9 mouse cellular contexts compared by ENCODE assay signal in the genomic region with DNA sequence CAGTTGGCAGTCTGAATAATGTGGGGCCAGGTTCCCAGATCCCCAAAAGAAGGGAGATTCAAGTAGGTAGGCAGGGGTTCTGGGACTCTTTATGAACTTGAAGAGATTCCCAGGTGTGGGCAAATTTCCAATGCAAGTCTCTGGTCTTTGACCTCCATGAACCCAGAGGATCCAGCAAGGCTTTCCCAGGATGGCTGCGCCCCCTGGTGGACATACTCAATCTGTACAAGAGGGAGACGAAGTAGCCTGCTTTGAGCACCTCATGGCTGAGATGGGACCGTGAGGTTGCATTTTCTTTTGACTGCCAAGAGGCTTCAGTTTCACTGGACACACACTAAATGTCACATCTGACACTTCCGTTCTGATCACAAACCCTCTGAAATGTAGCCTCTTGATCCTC. TPM values are rescaled to one million over a fixed set of nuclear protein-coding genes. Genes with fewer than 3 reads are reported as not detected.
DNase-seq lines count a peak whose midpoint lies in the region; ATAC-seq lines count a peak whose summit lies in the region.
"Had no signal": no experiment of that assay in that cellular context is flagged by ENCODE, and none has a peak within 500 bp of the region (broad histone marks: within the 10 kb centered on the region; RNA-seq: fewer than 3 reads in every experiment).

No protein-coding gene starts in this region.

- 8% methylated on average over 4 of the region's 4 CpGs for WGBS in midbrain, embryonic 10.5 days
- WGBS in midbrain, embryonic 16.5 days = 5% methylated on average over 4 of the region's 4 CpGs
- WGBS in intestine, embryonic 14.5 days = 8% methylated on average over 4 of the region's 4 CpGs
- WGBS in limb, embryonic 10.5 days = 6% methylated on average over 4 of the region's 4 CpGs
- 8% methylated on average over 4 of the region's 4 CpGs for WGBS in neural tube, embryonic 11.5 days

- H3K9me3 ChIP-seq in midbrain, embryonic 10.5 days (replicated peaks) = no peaks in the 10 kb centered on the region
- no peaks in the 10 kb centered on the region for H3K9me3 ChIP-seq in midbrain, embryonic 16.5 days (replicated peaks; ENCODE audit: control insufficient read depth, low read length, poor library complexity, severe bottlenecking)
- H3K9me3 ChIP-seq in intestine, embryonic 14.5 days (ENCODE audit: control insufficient read depth, low read length) = no peaks in the 10 kb centered on the region
- H3K9me3 ChIP-seq in limb, embryonic 10.5 days (replicated peaks) = no peaks in the 10 kb centered on the region
- H3K9me3 ChIP-seq in neural tube, embryonic 11.5 days (ENCODE audit: control insufficient read depth, low read length) = no peaks in the 10 kb centered on the region

- no peak overlapping the region for H3K4me3 ChIP-seq in midbrain, embryonic 10.5 days
- no peak overlapping the region for H3K4me3 ChIP-seq in midbrain, embryonic 16.5 days (ENCODE audit: low read depth, low read length)
- no peak overlapping the region for H3K4me3 ChIP-seq in intestine, embryonic 14.5 days (ENCODE audit: low read depth, low read length)
- no peak overlapping the region for H3K4me3 ChIP-seq in limb, embryonic 10.5 days
- H3K4me3 ChIP-seq in neural tube, embryonic 11.5 days (ENCODE audit: low read depth, low read length) = no peak overlapping the region
- H3K4me3 ChIP-seq: erythroblast, embryonic 14.5 days had no signal

- no peak overlapping the region for H3K27ac ChIP-seq in midbrain, embryonic 10.5 days (replicated peaks)
- no peak overlapping the region for H3K27ac ChIP-seq in midbrain, embryonic 16.5 days (ENCODE audit: low read length)
- H3K27ac ChIP-seq in intestine, embryonic 14.5 days (ENCODE audit: low read depth) = no peak overlapping the region
- H3K27ac ChIP-seq in limb, embryonic 10.5 days = 0 out of 2 replicates have a peak overlapping the region, but pooled peaks have one; percentile 2
- H3K27ac ChIP-seq in neural tube, embryonic 11.5 days (ENCODE audit: low read depth, low read length) = no peak overlapping the region

- no peak overlapping the region for H3K9ac ChIP-seq in midbrain, embryonic 16.5 days (ENCODE audit: low read depth, low read length)
- H3K9ac ChIP-seq in intestine, embryonic 14.5 days (ENCODE audit: low read length) = no peak overlapping the region
- H3K9ac ChIP-seq in neural tube, embryonic 11.5 days (ENCODE audit: low read length) = no peak overlapping the region

- H3K36me3 ChIP-seq in midbrain, embryonic 10.5 days = peaks cover 30% of the 10 kb centered on the region
- H3K36me3 ChIP-seq in midbrain, embryonic 16.5 days (ENCODE audit: control insufficient read depth, insufficient read depth, low read length) = no peaks in the 10 kb centered on the region
- peaks cover 73% of the 10 kb centered on the region for H3K36me3 ChIP-seq in intestine, embryonic 14.5 days (ENCODE audit: control insufficient read depth, insufficient read depth, low read length)
- peaks cover 88% of the 10 kb centered on the region for H3K36me3 ChIP-seq in limb, embryonic 10.5 days
- H3K36me3 ChIP-seq in neural tube, embryonic 11.5 days (ENCODE audit: control insufficient read depth, insufficient read depth, low read length) = no peaks in the 10 kb centered on the region; the same call in 1 of the 2 replicates

- no peak for ATAC-seq in midbrain, embryonic 16.5 days
- ATAC-seq in frontal cortex, adult (ENCODE audit: low TSS enrichment) = peak; percentile 73
- ATAC-seq in intestine, embryonic 14.5 days (replicated peaks; ENCODE audit: low FRiP score, low TSS enrichment, low read depth) = no peak; the same call in 1 of the 2 replicates
- no peak for ATAC-seq in neural tube, embryonic 11.5 days (ENCODE audit: insufficient read depth, low FRiP score, low TSS enrichment)

- peaks cover 29% of the 10 kb centered on the region for H3K27me3 ChIP-seq in midbrain, embryonic 10.5 days (ENCODE audit: low read depth, poor library complexity, severe bottlenecking)
- peaks cover 21% of the 10 kb centered on the region for H3K27me3 ChIP-seq in midbrain, embryonic 16.5 days (ENCODE audit: control insufficient read depth, insufficient read depth, low read depth, low read length)
- H3K27me3 ChIP-seq in intestine, embryonic 14.5 days (replicated peaks; ENCODE audit: control insufficient read depth, insufficient read depth, low read length) = no peaks in the 10 kb centered on the region
- peaks cover 22% of the 10 kb centered on the region for H3K27me3 ChIP-seq in limb, embryonic 10.5 days (ENCODE audit: low read depth, poor library complexity, severe bottlenecking)
- H3K27me3 ChIP-seq in neural tube, embryonic 11.5 days (ENCODE audit: control insufficient read depth, insufficient read depth, low read length) = peaks cover 14% of the 10 kb centered on the region

- H3K4me1 ChIP-seq in midbrain, embryonic 10.5 days = peaks cover 12% of the 10 kb centered on the region
- H3K4me1 ChIP-seq in midbrain, embryonic 16.5 days (ENCODE audit: control insufficient read depth, insufficient read depth, low read length) = peaks cover 7% of the 10 kb centered on the region; the same call in 1 of the 2 replicates
- H3K4me1 ChIP-seq in intestine, embryonic 14.5 days (replicated peaks; ENCODE audit: control insufficient read depth, insufficient read depth, low read length) = peaks cover 32% of the 10 kb centered on the region
- peaks cover 64% of the 10 kb centered on the region for H3K4me1 ChIP-seq in limb, embryonic 10.5 days
- H3K4me1 ChIP-seq in neural tube, embryonic 11.5 days (ENCODE audit: control insufficient read depth, insufficient read depth, low read length) = peaks cover 7% of the 10 kb centered on the region

- peak; percentile 83 for DNase-seq in midbrain, embryonic 10.5 days (ENCODE audit: low spot score)
- DNase-seq in c-Kit-negative CD71-positive TER-119-positive erythroid progenitor cells, embryonic 14.5 days (ENCODE audit: low read depth, low spot score) = peak; percentile 96
- DNase-seq in intestine, embryonic 14.5 days (ENCODE audit: low spot score) = peak; percentile 92
- DNase-seq in limb, embryonic 10.5 days (ENCODE audit: low spot score) = peak; percentile 92
- peak; percentile 84 for DNase-seq in neural tube, embryonic 11.5 days (ENCODE audit: low spot score)
- peak; percentile 35 to 36 for DNase-seq in thymus, adult 18-20 months

- no peak overlapping the region for H3K4me2 ChIP-seq in midbrain, embryonic 16.5 days (ENCODE audit: low read length)
- H3K4me2 ChIP-seq in intestine, embryonic 14.5 days (ENCODE audit: low read length) = no peak overlapping the region
- H3K4me2 ChIP-seq in neural tube, embryonic 11.5 days (ENCODE audit: low read depth) = no peak overlapping the region

RNA-seq across cellular contexts. Expression of a gene that starts 9.1 kb away (rescaled TPM):
- 13.0 and 13.1 TPM in 2 replicates for polyA plus RNA-seq in midbrain, embryonic 10.5 days (2016; fragmentation: Nextera tagmentation; extraction: Ambion mirVana)
- 3.4 and 3.8 TPM in 2 replicates for polyA plus RNA-seq in midbrain, embryonic 16.5 days (2015; fragmentation: Nextera tagmentation; extraction: Ambion mirVana)
- 27.5 and 28.2 TPM in 2 replicates for polyA plus RNA-seq in intestine, embryonic 14.5 days (2014; fragmentation: Nextera tagmentation; extraction: Ambion mirVana)
- polyA plus RNA-seq in limb, embryonic 10.5 days (2016; fragmentation: Nextera tagmentation; extraction: Ambion mirVana) = 27.0 and 32.3 TPM in 2 replicates
- polyA plus RNA-seq in neural tube, embryonic 11.5 days (2014; fragmentation: Nextera tagmentation; extraction: Ambion mirVana) = 20.1 and 20.2 TPM in 2 replicates

RNA-seq across cellular contexts. Expression of a gene that starts 14.6 kb away (rescaled TPM):
- polyA plus RNA-seq in midbrain, embryonic 10.5 days (2016; fragmentation: Nextera tagmentation; extraction: Ambion mirVana) = 0.36 and 0.74 TPM in 2 replicates
- polyA plus RNA-seq in midbrain, embryonic 16.5 days (2015; fragmentation: Nextera tagmentation; extraction: Ambion mirVana) = 0.62 TPM in 1 of 2 replicates, not detected in the other
- 1.4 and 2.0 TPM in 2 replicates for polyA plus RNA-seq in intestine, embryonic 14.5 days (2014; fragmentation: Nextera tagmentation; extraction: Ambion mirVana)
- 0.18 and 0.74 TPM in 2 replicates for polyA plus RNA-seq in limb, embryonic 10.5 days (2016; fragmentation: Nextera tagmentation; extraction: Ambion mirVana)
- 0.31 TPM in 1 of 2 replicates, not detected in the other for polyA plus RNA-seq in neural tube, embryonic 11.5 days (2014; fragmentation: Nextera tagmentation; extraction: Ambion mirVana)
- polyA plus RNA-seq: erythroblast, embryonic 14.5 days had no signal

RNA-seq across cellular contexts. Expression of a gene that starts 32.7 kb away (rescaled TPM):
- 11.3 and 14.5 TPM in 2 replicates for polyA plus RNA-seq in midbrain, embryonic 10.5 days (2016; fragmentation: Nextera tagmentation; extraction: Ambion mirVana)
- 96.2 and 112 TPM in 2 replicates for polyA plus RNA-seq in midbrain, embryonic 16.5 days (2015; fragmentation: Nextera tagmentation; extraction: Ambion mirVana)
- 24.1 and 27.7 TPM in 2 replicates for polyA plus RNA-seq in intestine, embryonic 14.5 days (2014; fragmentation: Nextera tagmentation; extraction: Ambion mirVana)
- 23.4 and 33.1 TPM in 2 replicates for polyA plus RNA-seq in limb, embryonic 10.5 days (2016; fragmentation: Nextera tagmentation; extraction: Ambion mirVana)
- polyA plus RNA-seq in neural tube, embryonic 11.5 days (2014; fragmentation: Nextera tagmentation; extraction: Ambion mirVana) = 16.3 and 18.5 TPM in 2 replicates

RNA-seq across cellular contexts. Expression of a gene that starts 51.6 kb away (rescaled TPM):
- 163 and 176 TPM in 2 replicates for polyA plus RNA-seq in midbrain, embryonic 10.5 days (2016; fragmentation: Nextera tagmentation; extraction: Ambion mirVana)
- polyA plus RNA-seq in midbrain, embryonic 16.5 days (2015; fragmentation: Nextera tagmentation; extraction: Ambion mirVana) = 111 and 112 TPM in 2 replicates
- 160 and 171 TPM in 2 replicates for polyA plus RNA-seq in intestine, embryonic 14.5 days (2014; fragmentation: Nextera tagmentation; extraction: Ambion mirVana)
- 201 and 208 TPM in 2 replicates for polyA plus RNA-seq in limb, embryonic 10.5 days (2016; fragmentation: Nextera tagmentation; extraction: Ambion mirVana)
- polyA plus RNA-seq in neural tube, embryonic 11.5 days (2014; fragmentation: Nextera tagmentation; extraction: Ambion mirVana) = 153 TPM in 2 replicates

Comparison
In these comparisons a context has a peak if more than half of its experiments do, and no peak if none do; other contexts are left out.
1. DNase-seq: peak in every context shown above with its lines; median percentile 96 in c-Kit-negative CD71-positive TER-119-positive erythroid progenitor cells, embryonic 14.5 days; 92 in intestine, embryonic 14.5 days; 92 in limb, embryonic 10.5 days; 84 in neural tube, embryonic 11.5 days; 83 in midbrain, embryonic 10.5 days; 36 in thymus, adult 18-20 months.